Mouse (Mus musculus): ENCODE data around the gene Osbpl10.

DNA sequence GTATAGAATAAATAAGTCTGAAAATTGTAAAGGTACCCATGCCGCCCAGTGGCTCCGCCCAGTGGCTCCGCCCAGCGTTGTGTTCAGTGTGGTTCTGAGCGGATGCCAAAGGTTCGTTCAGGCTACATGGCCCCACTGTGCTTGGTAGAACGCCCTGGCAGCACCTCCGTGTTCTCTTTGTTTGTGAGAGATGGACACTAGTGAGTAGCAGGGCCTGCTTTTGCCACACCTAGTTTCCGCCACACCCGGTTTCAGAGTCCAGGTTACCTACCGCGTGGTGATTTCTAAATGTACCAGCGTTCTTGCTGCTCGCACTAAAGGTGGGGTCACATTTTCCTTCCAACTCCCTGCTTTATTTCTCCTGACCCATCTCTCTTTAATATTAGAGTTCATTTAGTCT is 75.4 kb downstream of the Osbpl10 start:
- TF ChIP-seq EP300 (IDR thresholded peaks at IDR 0.05; ENCODE audit: insufficient read depth, low read depth, low read length) (no peak), CTCF (IDR thresholded peaks at IDR 0.05; ENCODE audit: low read depth, low read length) (no peak), POLR2A (IDR thresholded peaks at IDR 0.05; ENCODE audit: insufficient read depth, low read length) (no peak)

Data from ES-Bruce4 (cell line).